14 mouse cellular contexts compared by ENCODE assay signal in genomic region chr17:30158419-30159108, GRCm38 (mm10).
DNase-seq lines count a peak whose midpoint lies in the region; ATAC-seq and TF ChIP-seq lines count a peak whose summit lies in the region.
"Had no signal": no experiment of that assay in that cellular context is flagged by ENCODE, and none has a peak within 500 bp of the region (broad histone marks: within the 10 kb centered on the region; RNA-seq: fewer than 3 reads in every experiment).

No protein-coding gene starts in this region.

- no peaks in the 10 kb centered on the region for H3K27me3 ChIP-seq in hindbrain, embryonic 13.5 days
- H3K27me3 ChIP-seq in hindbrain, embryonic 14.5 days (ENCODE audit: control insufficient read depth, insufficient read depth, low read length) = no peaks in the 10 kb centered on the region
- no peaks in the 10 kb centered on the region for H3K27me3 ChIP-seq in hindbrain, embryonic 16.5 days (replicated peaks; ENCODE audit: control insufficient read depth, insufficient read depth, low read length)
- H3K27me3 ChIP-seq: limb, embryonic 12.5 days; megakaryocyte, embryonic 14.5 days had no signal

- peak overlapping the region; percentile 7; the same call in 1 of the 2 replicates for H3K4me2 ChIP-seq in hindbrain, embryonic 13.5 days
- no peak overlapping the region for H3K4me2 ChIP-seq in hindbrain, embryonic 14.5 days (replicated peaks)
- no peak overlapping the region for H3K4me2 ChIP-seq in hindbrain, embryonic 16.5 days (ENCODE audit: low read length)
- H3K4me2 ChIP-seq: limb, embryonic 12.5 days had no signal

- 49% methylated on average over 10 of the region's 10 CpGs for WGBS in hindbrain, embryonic 13.5 days
- WGBS in hindbrain, embryonic 14.5 days = 49% methylated on average over 10 of the region's 10 CpGs
- 37% methylated on average over 10 of the region's 10 CpGs for WGBS in hindbrain, embryonic 16.5 days

- H3K4me3 ChIP-seq in hindbrain, embryonic 13.5 days = no peak overlapping the region
- no peak overlapping the region for H3K4me3 ChIP-seq in hindbrain, embryonic 14.5 days (replicated peaks; ENCODE audit: low read length)
- H3K4me3 ChIP-seq in ES-E14 (ENCODE audit: insufficient read depth in 1 of 2, low read depth in 1 of 2, low read length in 2 of 2, poor library complexity in 1 of 2, severe bottlenecking in 1 of 2) = no peak overlapping the region
- H3K4me3 ChIP-seq in hindbrain, embryonic 16.5 days (ENCODE audit: low read length) = no peak overlapping the region
- H3K4me3 ChIP-seq: limb, embryonic 12.5 days; megakaryocyte, embryonic 14.5 days had no signal

- peak overlapping the region; percentile 44; the same call in 1 of the 2 replicates for H3K27ac ChIP-seq in hindbrain, embryonic 13.5 days
- H3K27ac ChIP-seq in hindbrain, embryonic 14.5 days = no peak overlapping the region
- H3K27ac ChIP-seq in ES-E14 (ENCODE audit: insufficient read depth, low read depth, low read length, poor library complexity, severe bottlenecking) = no peak overlapping the region
- no peak overlapping the region for H3K27ac ChIP-seq in hindbrain, embryonic 16.5 days (ENCODE audit: low read depth, low read length)
- H3K27ac ChIP-seq: kidney, postnatal 0 days; limb, embryonic 12.5 days had no signal

- no peak for ATAC-seq in hindbrain, embryonic 13.5 days (ENCODE audit: low FRiP score)
- ATAC-seq in hindbrain, embryonic 14.5 days (ENCODE audit: low FRiP score) = no peak
- no peak for ATAC-seq in hindbrain, embryonic 16.5 days

- in situ Hi-C loops in ES-E14 (cut with MboI; ENCODE audit: low sequenced_read_pairs in 2 of 2, unreplicated experiment in 2 of 2) = no loop called here

- no peaks in the 10 kb centered on the region for H3K9me3 ChIP-seq in hindbrain, embryonic 13.5 days
- H3K9me3 ChIP-seq in hindbrain, embryonic 14.5 days (ENCODE audit: control insufficient read depth, low read length) = no peaks in the 10 kb centered on the region
- no peaks in the 10 kb centered on the region for H3K9me3 ChIP-seq in ES-E14 (ENCODE audit: control insufficient read depth, insufficient read depth, low read depth, low read length)
- no peaks in the 10 kb centered on the region for H3K9me3 ChIP-seq in hindbrain, embryonic 16.5 days (ENCODE audit: control insufficient read depth, low read length)
- H3K9me3 ChIP-seq: limb, embryonic 12.5 days; megakaryocyte, embryonic 14.5 days had no signal

- H3K36me3 ChIP-seq in hindbrain, embryonic 13.5 days = no peaks in the 10 kb centered on the region
- no peaks in the 10 kb centered on the region for H3K36me3 ChIP-seq in hindbrain, embryonic 14.5 days (replicated peaks; ENCODE audit: control insufficient read depth, insufficient read depth)
- no peaks in the 10 kb centered on the region for H3K36me3 ChIP-seq in ES-E14 (ENCODE audit: control insufficient read depth, insufficient read depth, low read length, poor library complexity, severe bottlenecking)
- H3K36me3 ChIP-seq in hindbrain, embryonic 16.5 days (ENCODE audit: control insufficient read depth, insufficient read depth, low read length) = no peaks in the 10 kb centered on the region
- H3K36me3 ChIP-seq: limb, embryonic 12.5 days had no signal

- peaks cover 69% of the 10 kb centered on the region for H3K4me1 ChIP-seq in hindbrain, embryonic 13.5 days (replicated peaks)
- peaks cover 50% of the 10 kb centered on the region for H3K4me1 ChIP-seq in hindbrain, embryonic 14.5 days (replicated peaks; ENCODE audit: control insufficient read depth, insufficient read depth, low read length)
- H3K4me1 ChIP-seq in ES-E14 (ENCODE audit: control insufficient read depth in 2 of 2, insufficient read depth in 2 of 2, low read length in 2 of 2, poor library complexity in 1 of 2) = peaks cover 2 to 12% of the 10 kb centered on the region in 2 experiments; a peak in 3 of 4 replicates
- peaks cover 21% of the 10 kb centered on the region for H3K4me1 ChIP-seq in hindbrain, embryonic 16.5 days (ENCODE audit: control insufficient read depth, insufficient read depth, low read depth, low read length)

- H3K9ac ChIP-seq in hindbrain, embryonic 13.5 days = no peak overlapping the region
- H3K9ac ChIP-seq in hindbrain, embryonic 14.5 days = no peak overlapping the region; the same call in 1 of the 2 replicates
- H3K9ac ChIP-seq in ES-E14 (ENCODE audit: insufficient read depth, low read depth, low read length, poor library complexity, severe bottlenecking) = no peak overlapping the region
- peak overlapping the region; percentile 31; the same call in 1 of the 2 replicates for H3K9ac ChIP-seq in hindbrain, embryonic 16.5 days (ENCODE audit: low read depth, low read length)
- H3K9ac ChIP-seq: limb, embryonic 12.5 days had no signal

- no peak for DNase-seq in hindbrain, embryonic 14.5 days (ENCODE audit: low spot score)
- peak; percentile 22 for DNase-seq in ES-E14 (ENCODE audit: low read depth, low spot score)
- DNase-seq in naive thymus-derived CD4-positive, alpha-beta T cell, adult 2 months (ENCODE audit: low read depth) = peak; percentile 30
- DNase-seq in kidney, adult 9 months = no peak
- DNase-seq in left cerebral cortex, adult 8-10 months (ENCODE audit: low spot score in 2 of 2) = no peak
- DNase-seq: adrenal gland, postnatal 14 days; heart, postnatal 10 days; lung, adult 18-20 months; right cerebral cortex, adult 18-20 months had no signal

TF ChIP-seq in ES-E14, 5 proteins besides CTCF, POLR2A, EP300 and RAD21:
- TF ChIP-seq MAFK (IDR thresholded peaks at IDR 0.05; ENCODE audit: insufficient read depth, low read depth, low read length) = no peak
- no peak for TF ChIP-seq HCFC1 (IDR thresholded peaks at IDR 0.05; ENCODE audit: borderline replicate concordance, insufficient read depth, low read length)
- no peak for TF ChIP-seq CHD2 (IDR thresholded peaks at IDR 0.05; ENCODE audit: low read depth, low read length)
- TF ChIP-seq ZC3H11A (IDR thresholded peaks at IDR 0.05; ENCODE audit: borderline replicate concordance, low read depth, low read length) = no peak
- peak; percentile 76 for TF ChIP-seq ZNF384 (IDR thresholded peaks at IDR 0.05; ENCODE audit: low read depth, low read length)

Comparison
In these comparisons a context has a peak if more than half of its experiments do, and no peak if none do; other contexts are left out.
1. DNase-seq: peak in ES-E14 (single experiment) and naive thymus-derived CD4-positive, alpha-beta T cell, adult 2 months (single experiment); none in hindbrain, embryonic 14.5 days (single experiment), kidney, adult 9 months (single experiment) and left cerebral cortex, adult 8-10 months (0 of 2).